25 mouse cellular contexts compared by ENCODE assay signal in the genomic region with DNA sequence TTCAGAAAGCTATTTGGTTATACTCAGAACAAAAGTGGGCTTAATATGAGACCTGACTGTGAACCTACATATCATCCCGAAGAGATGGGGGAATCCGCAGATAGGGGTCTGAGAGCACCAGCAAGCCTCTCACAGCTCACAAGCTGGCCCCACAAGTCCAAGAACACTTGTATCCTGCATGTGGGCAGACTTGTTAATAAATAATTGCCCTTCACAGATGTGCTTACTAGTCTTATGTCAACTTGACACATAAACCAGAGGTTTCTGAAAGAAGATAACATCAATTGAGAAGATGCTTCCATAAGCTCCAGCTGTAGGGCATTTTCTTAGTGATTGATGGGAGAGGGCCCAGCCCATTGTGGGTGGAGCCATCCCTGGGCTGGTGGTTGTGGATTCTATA.
"Had no signal": no experiment of that assay in that cellular context is flagged by ENCODE, and none has a peak within 500 bp of the region (broad histone marks: within the 10 kb centered on the region; RNA-seq: fewer than 3 reads in every experiment).

No protein-coding gene starts in this region.

- H3K27ac ChIP-seq: heart, embryonic 10.5 days; heart, embryonic 13.5 days; heart, embryonic 15.5 days; hindbrain, embryonic 10.5 days; hindbrain, embryonic 12.5 days; hindbrain, embryonic 13.5 days; hindbrain, embryonic 14.5 days; hindbrain, embryonic 15.5 days; hindbrain, postnatal 0 days; intestine, embryonic 15.5 days; kidney, embryonic 15.5 days; kidney, postnatal 0 days; layer of hippocampus, adult 2 months; left cerebral cortex, adult 2 months had no signal

- H3K36me3 ChIP-seq: heart, embryonic 12.5 days; heart, embryonic 15.5 days; hindbrain, embryonic 10.5 days; hindbrain, embryonic 12.5 days; hindbrain, embryonic 13.5 days; hindbrain, embryonic 15.5 days; intestine, embryonic 15.5 days; kidney, embryonic 15.5 days had no signal

- H3K4me3 ChIP-seq: heart, embryonic 10.5 days; heart, embryonic 12.5 days; heart, embryonic 13.5 days; heart, embryonic 15.5 days; hindbrain, embryonic 10.5 days; hindbrain, embryonic 12.5 days; hindbrain, embryonic 13.5 days; hindbrain, embryonic 15.5 days; intestine, embryonic 15.5 days; kidney, embryonic 15.5 days; layer of hippocampus, adult 2 months; left cerebral cortex, adult 2 months had no signal

- H3K4me1 ChIP-seq: hindbrain, embryonic 10.5 days; hindbrain, embryonic 12.5 days; hindbrain, embryonic 15.5 days; intestine, embryonic 15.5 days had no signal

- DNase-seq: heart, postnatal 10 days; heart, postnatal 14 days; heart, postnatal 36 days; heart, postnatal 4 days; kidney, adult 11 months; kidney, adult 18-20 months; kidney, postnatal 14 days; kidney, postnatal 4 days; layer of hippocampus, adult 9-11 months; layer of hippocampus, postnatal 36 days had no signal

- H3K27me3 ChIP-seq: heart, embryonic 12.5 days; heart, embryonic 13.5 days; heart, embryonic 15.5 days; hindbrain, embryonic 12.5 days; hindbrain, embryonic 13.5 days; hindbrain, embryonic 15.5 days; intestine, embryonic 15.5 days; kidney, embryonic 15.5 days had no signal
